Mouse (Mus musculus) gastrocnemius, adult 2 months (tissue): ENCODE results near the gene Ppp4r3a. TPM values are rescaled to one million over a fixed set of nuclear protein-coding genes. Genes with fewer than 3 reads are reported as not detected.
"Not testable (repeated sequence)": the region's sequence is repeated elsewhere in the genome, so short reads cannot be mapped to it uniquely, and the experiment has no call there.

ENCODE experiments used
- DNase-seq: peaks from one replicate; pipeline ENCODE4 v3.0.0; 2022
- H3K27ac ChIP-seq: fragments of 200-600 bp; 2 replicates; pipeline ENCODE4 v1.8.1; 2022; ENCODE audit warnings: mild to moderate bottlenecking
- H3K4me3 ChIP-seq: fragments of 200-600 bp; 2 replicates; pipeline ENCODE4 v1.8.1; 2022; ENCODE audit warnings: mild to moderate bottlenecking, moderate library complexity
- CTCF ChIP-seq: fragments of 200-600 bp; IDR thresholded peaks from 2 replicates; pipeline ENCODE4 v1.8.1; 2022; ENCODE audit warnings: antibody characterized with exemption, mild to moderate bottlenecking, moderate library complexity
- intact Hi-C: fragments of 180-260 bp; cut with DNase I; formaldehyde crosslinking; loops from one replicate; pipeline ENCODE4 v1.15.1; 2025
- total RNA-seq, 2 experiments: library from RNA; stranded (reverse); gene quantifications; 2 replicates each; pipeline ENCODE4 v1.2.3; 2021

The Ppp4r3a gene
- total RNA-seq, 2 experiments from 2014 or later: 19.9 to 20.6 TPM

DNA sequence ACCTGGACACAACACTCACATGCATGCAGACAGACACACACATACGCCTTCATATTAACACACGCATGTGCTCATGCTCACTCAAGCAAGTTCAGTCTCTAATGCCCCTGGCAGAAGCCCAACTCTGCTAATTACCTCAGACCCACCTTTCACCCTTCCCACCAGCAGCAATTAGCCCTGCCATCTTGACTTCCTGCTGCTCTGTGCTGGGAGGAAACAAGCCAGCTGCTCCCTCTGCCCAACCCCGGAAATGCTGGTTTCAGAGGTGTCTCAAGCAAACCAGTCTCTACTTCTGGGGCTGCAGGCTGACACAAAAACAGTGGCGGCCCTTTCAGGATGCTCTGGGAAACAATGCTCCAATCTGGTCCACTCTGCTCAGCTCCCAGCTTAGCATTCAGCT is 67.6 kb downstream of the Ppp4r3a start:
- intact Hi-C loops: no loop called here
- no peak overlapping the region for H3K4me3 ChIP-seq
- H3K27ac ChIP-seq: peak overlapping the region; percentile 78
- no peak for TF ChIP-seq CTCF
- peak; percentile 25 for DNase-seq

- Histone ChIP-seq H3K4me3 (no peak overlapping the region), H3K27ac (peak overlapping the region; percentile 78)
- intact Hi-C loops: no loop called here
- peak; percentile 12 for DNase-seq
- TF ChIP-seq CTCF: no peak
Observed at GRCm38 (mm10) chr12:101015165-101015560, 68.3 kb downstream of the Ppp4r3a start.

- Histone ChIP-seq H3K27ac (peak overlapping the region; percentile 78), H3K4me3 (no peak overlapping the region)
- no peak for TF ChIP-seq CTCF
- intact Hi-C loops: no loop called here
- DNase-seq: peak; percentile 16
Observed at GRCm38 (mm10) chr12:101014549-101015164, 68.8 kb downstream of the Ppp4r3a start.

DNA sequence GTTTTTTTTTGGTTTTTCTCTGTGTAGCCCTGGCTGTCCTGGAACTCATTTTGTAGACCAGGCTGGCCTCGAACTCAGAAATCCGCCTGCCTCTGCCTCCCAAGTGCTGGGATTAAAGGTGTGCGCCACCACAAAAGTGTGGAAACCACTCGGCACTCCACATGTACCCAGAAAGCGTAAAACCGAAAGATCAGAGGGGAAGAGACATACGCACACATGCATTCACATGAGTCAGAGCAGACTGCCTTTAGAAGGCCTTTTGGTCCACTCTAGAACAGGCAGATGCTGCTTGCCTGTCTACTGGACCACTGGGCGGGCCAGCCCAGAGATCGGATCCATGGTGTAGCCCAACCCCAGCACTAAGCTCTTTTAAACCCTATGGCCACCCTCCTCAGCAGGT is 69.8 kb downstream of the Ppp4r3a start:
- not testable (repeated sequence) for H3K4me3 ChIP-seq, DNase-seq
- peak overlapping the region; percentile 78 for H3K27ac ChIP-seq

DNA sequence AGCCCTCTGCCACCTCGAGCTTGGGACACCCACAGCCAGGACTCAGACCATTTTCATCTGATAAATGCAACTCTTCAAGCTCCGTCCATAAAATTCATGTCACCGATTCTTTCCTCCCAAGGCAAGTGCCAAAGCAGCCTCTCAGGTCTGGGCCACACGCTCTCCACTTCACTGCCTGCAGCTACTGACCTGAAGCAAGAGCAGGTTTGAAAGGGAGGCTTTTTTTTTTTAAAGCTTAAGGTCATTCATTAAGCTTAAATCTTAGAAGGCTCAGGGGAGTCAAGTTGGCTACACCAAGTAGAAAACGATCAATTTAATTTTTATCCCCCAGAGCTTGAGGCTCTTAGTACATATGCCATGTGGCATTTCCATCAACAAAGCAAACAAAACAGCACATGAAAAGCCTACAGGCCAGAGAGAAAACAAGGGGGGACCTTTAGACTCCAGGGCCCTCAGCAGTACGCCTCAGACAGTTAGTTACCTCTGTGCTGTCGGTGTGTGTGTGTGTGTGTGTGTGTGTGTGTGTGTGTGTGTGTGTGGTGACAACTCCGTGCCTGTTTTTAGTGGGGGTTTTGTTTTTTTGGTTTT is 70.3 kb downstream of the Ppp4r3a start:
- DNase-seq: no peak
- intact Hi-C loops: no loop called here
- no peak for TF ChIP-seq CTCF
- peak overlapping the region; percentile 50; the same call in 1 of the 2 replicates for H3K4me3 ChIP-seq
- peak overlapping the region; percentile 97 for H3K27ac ChIP-seq

More for the DNA sequence above, 69.8 kb downstream of the Ppp4r3a start:
- intact Hi-C loops: not testable (repeated sequence)

DNA sequence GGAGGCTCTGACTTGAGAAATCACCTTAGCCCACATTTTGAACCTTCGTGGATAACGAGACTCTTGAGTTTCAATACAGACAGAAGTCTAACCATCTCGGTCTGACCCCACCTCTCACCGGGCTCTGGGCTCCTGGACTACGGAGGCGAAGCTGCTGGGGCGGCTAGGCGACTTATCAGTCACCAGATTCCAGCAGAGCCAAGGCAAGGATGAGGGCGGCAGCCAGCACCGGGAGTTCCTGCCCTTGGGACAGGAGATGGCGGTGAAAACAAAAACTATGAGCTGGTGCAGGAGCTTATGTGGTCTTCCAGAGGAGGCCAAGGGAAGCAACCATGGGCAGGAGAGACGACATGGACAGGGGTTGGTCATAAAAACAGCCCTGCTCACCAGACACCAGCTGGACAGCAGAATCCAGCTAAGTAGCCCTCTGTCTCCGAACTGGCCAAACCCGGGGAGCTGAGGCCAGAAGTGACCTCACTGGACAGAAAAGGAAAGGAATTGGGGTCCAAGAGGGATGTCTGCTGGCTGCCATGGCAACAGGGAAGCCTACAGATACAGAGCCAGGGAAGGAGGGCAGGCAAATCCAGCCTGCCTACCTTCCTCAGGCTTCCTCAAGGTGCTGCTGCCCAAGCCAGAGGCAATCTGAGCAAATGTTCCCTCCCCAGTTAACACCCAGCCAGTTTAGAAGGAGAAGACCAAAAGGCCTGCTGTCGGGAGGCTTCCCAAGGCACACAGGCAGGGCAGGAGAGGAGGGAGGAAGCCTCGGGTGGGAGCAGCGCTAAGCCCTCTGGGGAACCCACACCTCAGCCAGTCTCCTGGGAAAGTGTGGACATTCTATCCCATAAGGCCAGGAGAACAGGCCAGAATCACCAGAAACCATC is 71.1 kb downstream of the Ppp4r3a start:
- H3K4me3 ChIP-seq: peak overlapping the region; percentile 50
- peak overlapping the region; percentile 97 for H3K27ac ChIP-seq
- TF ChIP-seq CTCF: no peak
- intact Hi-C loops: no loop called here
- peak; percentile 68 for DNase-seq

DNA sequence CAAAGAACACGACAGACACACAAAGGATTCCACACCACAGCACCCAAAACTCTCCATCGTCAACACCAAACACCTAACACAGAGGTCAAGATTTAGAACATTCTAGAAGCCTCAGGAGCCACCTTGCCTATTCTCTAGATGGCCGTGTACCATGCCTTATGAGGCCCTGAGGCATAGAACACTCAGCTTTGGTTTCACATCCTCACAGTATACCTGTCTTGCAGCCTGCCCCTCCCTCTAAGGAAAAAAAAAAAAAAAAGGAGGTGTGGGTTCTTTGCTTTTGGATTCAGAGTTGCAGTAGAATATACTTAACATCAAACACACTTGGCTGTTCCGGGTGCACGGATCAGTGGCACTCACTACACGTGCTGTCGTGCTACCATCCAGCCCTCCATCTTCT is 72.5 kb downstream of the Ppp4r3a start:
- peak overlapping the region; percentile 97 for H3K27ac ChIP-seq
- no peak overlapping the region for H3K4me3 ChIP-seq
- intact Hi-C loops: no loop called here
- TF ChIP-seq CTCF: no peak
- DNase-seq: no peak

- no peak for TF ChIP-seq CTCF
- intact Hi-C loops: no loop called here
- H3K27ac ChIP-seq: peak overlapping the region; percentile 97
- no peak overlapping the region; the same call in 1 of the 2 replicates for H3K4me3 ChIP-seq
- DNase-seq: peak; percentile 87
Observed at GRCm38 (mm10) chr12:101010148-101010920, 73.2 kb downstream of the Ppp4r3a start.

DNA sequence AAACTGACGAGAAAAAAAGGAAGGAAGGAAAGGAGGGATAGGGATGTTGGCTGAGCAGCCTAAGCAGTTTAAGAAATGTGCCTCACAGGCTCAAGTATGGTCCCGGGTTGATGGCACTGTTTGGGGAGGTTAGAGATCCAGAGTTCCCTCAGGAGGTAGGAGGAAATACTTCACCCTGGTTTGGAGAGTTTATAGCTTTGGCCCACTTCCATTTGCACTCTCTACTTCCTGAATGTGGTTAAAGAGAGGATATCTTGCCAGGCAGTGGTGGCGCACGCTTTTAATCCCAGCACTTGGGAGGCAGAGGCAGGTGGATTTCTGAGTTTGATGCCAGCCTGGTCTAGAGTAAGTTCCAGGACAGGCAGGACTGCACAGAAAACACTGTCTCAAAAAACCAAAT is 74.3 kb downstream of the Ppp4r3a start:
- no peak for DNase-seq
- no peak for TF ChIP-seq CTCF
- Histone ChIP-seq H3K4me3 (no peak overlapping the region), H3K27ac (peak overlapping the region; percentile 97)
- intact Hi-C loops: no loop called here

DNA sequence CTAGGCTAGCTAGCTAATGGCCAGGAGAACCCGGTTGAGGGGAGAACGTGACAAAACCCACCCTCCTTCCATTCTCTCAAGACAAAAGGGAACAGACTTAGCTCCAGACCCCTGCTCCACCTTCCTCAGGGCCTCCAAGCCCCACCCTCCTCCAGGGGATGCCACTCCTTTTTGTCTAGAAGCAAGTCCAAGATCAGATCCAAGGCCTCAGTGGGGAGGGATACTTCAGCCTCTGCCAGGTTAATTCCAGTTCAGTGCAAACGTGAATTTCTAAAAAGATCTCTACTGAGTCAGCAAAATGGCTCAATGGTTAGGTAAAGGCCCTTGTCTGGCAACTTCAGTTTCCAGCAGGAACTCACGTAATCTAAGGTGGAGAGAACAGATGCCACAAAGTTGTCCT is 74.9 kb downstream of the Ppp4r3a start:
- Histone ChIP-seq H3K4me3 (peak overlapping the region; percentile 17; the same call in 1 of the 2 replicates), H3K27ac (peak overlapping the region; percentile 97)
- intact Hi-C loops: no loop called here
- TF ChIP-seq CTCF: no peak
- DNase-seq: peak; percentile 46

GRCm38 (mm10) chr12:101007968-101008481 is 75.5 kb downstream of the Ppp4r3a start:
- TF ChIP-seq CTCF: no peak
- Histone ChIP-seq H3K27ac (peak overlapping the region; percentile 97), H3K4me3 (peak overlapping the region; percentile 31)
- DNase-seq: peak; percentile 90
- intact Hi-C loops: no loop called here

- Histone ChIP-seq H3K27ac (peak overlapping the region; percentile 97), H3K4me3 (peak overlapping the region; percentile 31)
- intact Hi-C loops: no loop called here
- TF ChIP-seq CTCF: no peak
- DNase-seq: no peak
Observed at GRCm38 (mm10) chr12:101007427-101007826, 76.1 kb downstream of the Ppp4r3a start.
